Mouse (Mus musculus) frontal cortex, postnatal 14 days (tissue): Measurements from ENCODE around the gene Cdkn1a.
"Not testable (repeated sequence)": the region's sequence is repeated elsewhere in the genome, so short reads cannot be mapped to it uniquely, and the experiment has no call there.

Source experiments
- DNase-seq, 2 experiments: peaks; one replicate each; pipeline ENCODE4 v3.0.0; 2022; ENCODE audit warnings: low spot score in 2 of 2

Cdkn1a gene

DNA sequence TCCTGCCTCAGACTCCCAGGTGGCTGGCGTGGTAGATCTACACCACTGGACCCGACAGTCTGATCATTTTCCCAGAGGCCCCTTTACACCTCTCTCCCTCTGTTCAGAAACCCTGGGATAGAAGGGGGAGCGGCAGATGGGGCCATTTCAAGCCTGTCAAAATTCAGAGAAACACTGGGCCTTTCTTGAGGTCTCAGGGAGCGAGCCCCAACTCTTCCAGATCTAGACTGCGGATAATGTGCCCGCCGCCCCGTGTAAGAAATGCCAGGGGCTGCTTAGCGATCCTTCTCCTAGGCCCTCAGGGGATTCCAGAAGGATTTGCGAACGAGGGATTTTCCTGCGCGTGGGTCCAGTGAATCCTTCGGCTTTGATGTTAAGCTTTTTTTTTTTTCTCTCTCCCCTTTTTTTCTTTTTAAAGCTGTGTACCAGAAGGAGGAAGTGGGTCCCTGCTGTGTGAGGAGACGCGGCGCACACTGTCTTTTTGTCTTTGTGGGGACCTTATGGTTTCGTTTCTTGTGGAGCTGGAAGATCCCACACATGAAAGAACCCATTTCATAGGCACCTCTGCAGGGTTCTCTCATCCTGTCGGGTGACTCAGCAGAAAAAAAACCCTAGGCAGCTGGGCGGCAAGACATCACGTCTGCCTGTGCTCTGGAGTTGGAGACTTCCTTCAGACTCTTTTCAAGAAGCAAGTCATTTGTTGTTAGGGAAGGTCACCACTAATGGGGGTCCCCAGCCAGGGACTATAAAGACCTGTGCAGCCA lies 9.0 kb upstream of the Cdkn1a start:
- no peak for DNase-seq

DNA sequence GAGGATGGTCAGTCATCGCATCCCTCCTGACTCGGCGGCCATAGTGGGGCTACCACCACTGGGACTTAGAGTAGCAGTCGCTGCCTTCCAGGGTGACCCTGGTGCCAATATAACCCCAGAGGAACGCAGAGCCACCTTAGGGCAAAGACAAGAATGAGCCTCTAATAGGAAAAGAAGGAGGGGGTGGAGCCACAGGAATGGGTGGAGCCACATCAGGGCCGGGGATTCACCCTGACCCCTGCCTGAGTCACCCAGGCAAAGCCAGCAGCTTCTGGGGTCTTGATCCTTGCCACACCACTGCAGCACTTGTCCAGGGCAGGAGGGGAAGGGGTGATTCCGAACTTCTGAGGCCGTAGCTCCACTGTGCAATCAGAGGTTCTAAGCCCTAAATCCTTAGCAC lies 7.2 kb upstream of the Cdkn1a start:
- DNase-seq: no peak

DNA sequence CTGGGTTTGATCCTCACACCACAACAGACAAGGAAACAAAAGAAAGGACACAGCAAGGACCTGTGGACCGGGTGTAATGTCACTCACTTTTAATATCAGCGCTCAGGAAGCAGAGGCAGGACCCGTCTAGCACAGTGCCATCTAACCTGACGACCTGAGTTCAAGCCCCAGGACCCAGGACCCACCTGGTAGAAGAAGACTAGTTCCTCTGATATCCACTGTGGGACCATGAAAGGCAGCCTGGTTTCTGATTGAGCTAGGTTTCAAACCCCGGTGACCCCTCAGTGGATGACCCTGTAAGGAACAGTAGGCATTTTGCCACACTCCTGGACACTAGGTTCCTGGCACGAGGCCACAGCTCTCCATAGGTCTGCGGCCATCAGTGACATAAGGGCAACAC lies 6.1 kb upstream of the Cdkn1a start:
- DNase-seq: peak; percentile 2 to 3

DNA sequence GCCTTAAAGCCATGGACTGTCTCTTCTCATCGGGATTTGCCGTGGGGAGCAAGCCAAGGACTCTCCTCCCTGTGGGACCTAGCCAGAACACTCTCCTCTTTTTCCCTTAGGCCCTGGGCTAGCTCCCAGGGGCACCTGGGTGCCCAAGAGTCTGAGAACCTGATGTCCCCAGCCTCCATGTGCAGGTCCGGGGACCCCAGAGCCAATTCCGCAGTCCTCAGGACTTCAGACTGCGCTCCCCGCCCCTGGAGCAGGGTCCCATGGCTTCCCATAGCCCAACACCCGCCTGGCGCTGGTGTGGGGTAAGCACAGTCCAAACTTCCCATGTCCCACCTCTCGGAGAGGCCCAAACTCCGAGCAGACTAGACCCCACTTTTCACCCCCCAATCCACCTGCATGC lies 5.5 kb upstream of the Cdkn1a start:
- DNase-seq: no peak

DNA sequence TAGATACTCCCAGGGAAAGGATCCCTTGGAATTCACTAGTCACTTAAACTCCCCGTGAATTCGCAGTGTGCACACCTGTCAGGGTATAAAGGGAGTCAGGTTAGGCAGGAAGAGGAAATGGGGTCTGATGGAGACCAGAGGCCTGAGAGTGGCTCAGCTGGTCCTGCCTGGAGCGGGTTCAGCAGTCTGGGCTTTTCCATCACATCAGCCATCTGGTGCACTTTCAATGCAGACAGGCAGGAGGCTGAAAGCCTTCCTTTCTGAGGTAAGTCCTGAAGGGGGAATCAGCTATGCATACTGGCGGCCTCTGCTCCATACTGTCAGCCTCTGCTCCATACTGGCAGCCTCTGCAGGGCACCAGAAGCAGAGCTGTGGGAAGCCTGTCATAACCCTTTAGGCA lies 3.9 kb upstream of the Cdkn1a start:
- peak; percentile 1 for DNase-seq

DNA sequence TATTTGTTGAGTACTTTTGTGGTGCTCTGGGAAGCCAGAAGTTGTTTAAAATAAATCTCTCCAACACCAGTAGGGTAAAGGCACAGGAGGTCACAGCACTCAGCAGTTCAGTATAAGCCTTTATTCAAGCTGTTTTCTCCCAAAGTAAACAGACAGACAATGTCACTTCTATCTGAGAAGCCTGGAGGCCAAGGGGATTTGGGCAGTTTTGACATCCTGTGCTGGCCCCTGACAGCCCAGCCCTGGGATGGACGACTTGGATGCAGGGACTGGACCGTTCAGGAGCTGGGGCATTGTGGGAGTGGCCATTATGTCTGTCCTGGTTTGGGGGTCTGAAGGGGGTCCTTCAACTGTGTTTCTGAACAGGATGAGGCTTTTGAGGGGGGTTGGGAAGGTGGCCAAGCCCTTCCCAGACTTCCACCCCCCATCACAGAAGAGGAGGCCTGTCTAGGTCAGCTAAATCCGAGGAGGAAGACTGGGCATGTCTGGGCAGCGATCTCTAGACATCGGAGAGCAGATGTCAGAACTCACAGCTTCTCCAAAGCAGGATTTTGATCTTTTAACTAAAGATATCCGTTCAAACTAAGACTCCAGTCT lies 670 bp downstream of the Cdkn1a start:
- peak in 1 of 2 experiments; percentile 3 for DNase-seq

DNA sequence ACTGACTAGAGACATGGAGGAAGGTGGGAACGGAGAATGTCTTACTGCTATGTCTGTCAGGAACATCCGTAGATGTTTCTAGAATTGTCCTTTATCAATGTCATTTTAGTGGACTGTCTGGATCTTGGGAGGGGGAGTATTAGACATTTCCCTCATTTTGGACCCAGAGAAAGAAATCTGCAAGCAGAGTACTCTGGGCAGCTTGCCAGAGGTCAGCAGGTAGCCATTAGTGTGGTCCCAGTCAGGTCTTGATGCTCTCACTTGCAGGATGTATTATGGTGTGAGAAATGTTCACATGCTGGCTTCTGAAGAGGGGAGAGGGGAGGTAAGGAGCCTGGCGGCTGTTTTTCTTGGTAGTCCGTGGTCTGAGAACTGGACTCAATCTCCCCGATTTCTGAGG lies 1.7 kb downstream of the Cdkn1a start:
- no peak for DNase-seq

DNA sequence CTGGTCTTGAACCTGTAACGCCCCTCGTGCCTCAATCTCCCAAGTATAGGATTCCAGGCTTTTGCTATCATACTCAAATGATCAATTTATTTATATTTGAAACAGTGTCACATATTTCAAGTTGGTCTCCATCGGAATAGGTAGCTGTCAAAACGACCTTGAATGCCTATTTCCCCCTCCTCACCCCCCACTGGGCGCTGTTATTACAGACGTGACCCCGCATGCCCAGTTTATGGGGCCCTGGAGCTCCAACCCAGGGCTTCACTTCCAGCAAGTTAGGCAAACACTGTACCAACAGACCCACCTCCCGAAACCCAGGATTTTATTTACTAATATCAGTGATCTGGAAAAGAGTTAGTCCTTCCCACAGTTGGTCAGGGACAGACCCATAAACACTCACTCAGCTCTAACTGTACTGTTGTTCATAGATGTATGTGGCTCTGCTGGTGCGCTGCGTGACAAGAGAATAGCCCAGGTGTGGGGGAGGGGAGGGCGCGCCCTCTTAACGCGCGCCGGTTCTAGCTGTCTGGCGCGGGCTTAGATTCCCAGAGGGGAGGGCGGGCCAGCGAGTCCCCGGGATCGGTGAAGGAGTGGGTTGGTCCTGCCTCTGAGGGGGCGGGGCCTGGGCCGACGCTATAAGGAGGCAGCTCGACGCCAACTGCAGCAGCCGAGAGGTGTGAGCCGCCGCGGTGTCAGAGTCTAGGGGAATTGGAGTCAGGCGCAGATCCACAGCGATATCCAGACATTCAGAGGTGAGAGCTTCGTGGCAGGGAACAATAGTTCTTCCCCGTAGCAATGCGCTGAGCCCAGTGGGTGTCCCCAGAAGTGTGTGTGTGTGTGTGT lies 2.6 kb downstream of the Cdkn1a start:
- DNase-seq: peak; percentile 73

DNA sequence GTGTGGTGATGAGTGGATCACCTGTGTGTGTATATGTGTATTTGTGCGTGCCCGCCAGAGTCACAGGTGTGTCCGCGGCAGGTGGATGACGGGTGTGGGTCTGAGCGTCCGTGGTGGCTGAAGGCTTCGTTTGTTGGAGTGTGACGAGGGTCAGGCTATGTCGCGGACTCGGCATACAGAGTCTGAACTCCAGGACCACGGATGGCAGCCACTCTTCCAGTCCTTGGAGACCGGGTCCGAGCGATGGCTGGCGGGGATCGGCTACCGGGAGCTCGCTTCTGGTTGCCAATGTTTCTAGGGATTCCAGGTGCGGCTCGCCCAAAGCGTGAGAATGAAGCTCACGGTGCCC lies 3.2 kb downstream of the Cdkn1a start:
- DNase-seq: no peak

DNA sequence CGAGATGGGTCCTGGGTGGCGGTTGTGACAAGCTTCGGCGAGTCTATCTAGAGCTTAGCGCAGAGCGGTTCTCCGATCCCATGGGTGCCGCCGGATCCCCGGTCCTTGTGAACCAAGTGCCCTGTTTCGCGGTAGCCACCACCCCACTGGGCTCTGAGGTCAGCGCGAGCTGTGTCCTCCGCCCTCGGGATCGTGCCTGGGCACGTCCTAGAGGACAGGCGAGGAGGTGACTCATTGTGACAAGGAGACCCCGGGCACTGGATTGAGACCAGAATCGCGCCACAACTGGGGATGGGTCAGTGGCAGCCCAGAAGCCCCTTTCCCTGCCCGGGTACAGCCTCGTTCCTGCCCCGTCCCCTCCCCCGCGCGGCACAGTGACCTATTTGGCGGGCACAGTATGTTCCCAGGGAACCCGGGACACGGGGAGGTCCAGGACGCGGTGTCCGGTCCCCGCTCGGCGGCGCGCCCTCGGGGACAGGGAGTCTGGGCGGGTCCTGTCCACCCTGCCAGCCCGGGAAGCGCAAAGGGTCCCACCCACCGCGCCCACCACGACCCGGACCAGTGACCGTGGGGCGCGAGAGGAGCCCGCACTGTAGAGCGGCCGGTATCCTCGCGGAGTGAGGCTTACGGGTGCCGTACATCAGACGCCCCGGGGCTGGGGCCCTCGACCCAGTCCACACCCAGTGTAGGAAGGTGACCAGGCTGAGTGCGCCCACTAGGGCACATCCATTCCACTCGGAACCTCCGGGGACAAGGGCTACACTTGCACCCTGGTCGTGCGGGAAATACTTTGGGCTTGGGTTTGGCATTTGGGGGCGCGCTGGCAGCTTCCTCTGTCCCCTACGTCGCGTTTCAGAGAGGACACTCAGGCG lies 3.8 kb downstream of the Cdkn1a start:
- DNase-seq: peak; percentile 45 to 49

DNA sequence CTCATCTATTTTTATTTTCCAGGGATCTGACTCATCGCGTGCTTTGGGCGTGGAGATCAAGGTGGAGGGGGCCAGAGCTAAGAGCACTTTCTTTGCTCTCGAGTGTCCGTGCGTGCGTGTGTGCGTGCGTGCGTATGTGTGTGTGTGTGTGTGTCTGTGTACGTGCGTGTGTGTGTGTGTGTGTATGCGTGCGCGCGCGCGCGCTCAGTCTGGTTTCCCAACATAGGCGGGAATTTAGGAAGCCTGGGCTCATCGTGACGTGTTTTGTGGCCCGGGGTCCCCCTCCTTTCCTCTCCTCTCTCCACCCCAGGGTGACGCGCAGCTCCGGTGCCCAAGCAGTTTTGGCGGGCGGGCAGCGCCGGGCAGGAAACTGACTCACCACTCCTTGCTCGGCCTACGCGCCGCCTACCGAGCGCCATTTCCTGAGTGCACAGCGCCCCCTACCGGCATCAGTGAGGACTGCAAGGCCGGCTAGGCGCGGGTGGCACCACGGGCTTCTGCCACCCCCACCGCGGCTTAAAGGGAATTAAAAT lies 4.5 kb downstream of the Cdkn1a start:
- peak; percentile 94 to 95 for DNase-seq

DNA sequence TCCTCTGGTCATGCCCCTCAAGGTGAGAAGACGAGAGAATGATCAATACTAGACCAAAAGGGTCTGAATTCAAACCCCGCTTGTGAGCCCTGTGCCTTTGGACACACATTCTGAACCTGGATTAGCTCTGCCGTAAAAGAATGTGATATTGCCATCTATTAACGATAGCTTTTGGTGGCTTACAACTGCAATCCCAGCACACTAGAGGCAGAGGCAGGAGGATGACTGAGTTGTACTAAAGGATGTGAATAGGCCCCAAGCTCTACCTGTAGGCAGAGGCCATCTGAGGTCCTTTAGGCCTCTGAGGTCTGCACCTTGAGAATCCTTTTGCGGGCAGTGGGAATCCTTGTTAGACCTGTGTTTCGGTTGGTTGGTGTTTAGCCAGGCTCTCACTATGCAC lies 5.5 kb downstream of the Cdkn1a start:
- no peak for DNase-seq

DNA sequence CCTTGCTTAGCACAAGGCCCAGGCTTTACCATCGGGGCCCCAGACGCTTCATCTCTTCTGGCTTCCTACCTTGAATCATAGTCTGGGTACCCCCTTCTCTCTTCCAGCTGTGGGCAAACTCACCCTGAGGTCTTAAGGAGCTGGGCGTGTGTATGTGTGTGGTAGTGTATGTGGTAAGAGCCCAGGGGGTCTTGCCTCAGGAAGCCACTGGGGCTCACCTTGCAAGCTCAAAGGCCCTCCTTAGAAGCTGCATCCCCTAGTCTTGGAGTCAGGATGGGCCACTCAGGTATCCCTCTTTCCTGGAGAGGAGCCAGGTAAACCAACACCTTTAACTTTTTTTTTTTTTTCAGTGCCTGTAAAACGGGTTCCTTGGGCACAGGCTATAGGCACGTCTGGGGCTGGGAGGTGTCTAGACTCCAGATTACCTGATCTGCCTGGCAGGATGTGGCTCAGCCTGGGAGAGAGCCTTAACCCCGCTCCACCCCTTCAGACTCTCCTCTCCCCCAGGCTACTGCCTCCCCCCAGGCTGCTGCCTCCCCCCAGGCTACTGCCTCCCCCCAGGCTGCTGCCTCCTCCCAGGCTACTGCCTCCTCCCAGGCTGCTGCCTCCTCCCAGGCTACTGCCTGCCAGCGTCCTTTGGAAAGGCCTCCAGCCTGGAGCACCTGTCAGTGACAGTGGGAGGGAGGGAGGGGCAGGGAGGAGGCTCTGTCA lies 6.2 kb downstream of the Cdkn1a start:
- peak in 1 of 2 experiments; percentile 3 for DNase-seq

DNA sequence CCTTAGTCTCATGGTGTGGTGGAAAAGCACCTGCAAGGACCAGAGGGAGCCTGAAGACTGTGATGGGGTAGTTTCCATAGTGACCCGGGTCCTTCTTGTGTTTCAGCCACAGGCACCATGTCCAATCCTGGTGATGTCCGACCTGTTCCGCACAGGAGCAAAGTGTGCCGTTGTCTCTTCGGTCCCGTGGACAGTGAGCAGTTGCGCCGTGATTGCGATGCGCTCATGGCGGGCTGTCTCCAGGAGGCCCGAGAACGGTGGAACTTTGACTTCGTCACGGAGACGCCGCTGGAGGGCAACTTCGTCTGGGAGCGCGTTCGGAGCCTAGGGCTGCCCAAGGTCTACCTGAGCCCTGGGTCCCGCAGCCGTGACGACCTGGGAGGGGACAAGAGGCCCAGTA lies 7.5 kb downstream of the Cdkn1a start:
- DNase-seq: no peak

DNA sequence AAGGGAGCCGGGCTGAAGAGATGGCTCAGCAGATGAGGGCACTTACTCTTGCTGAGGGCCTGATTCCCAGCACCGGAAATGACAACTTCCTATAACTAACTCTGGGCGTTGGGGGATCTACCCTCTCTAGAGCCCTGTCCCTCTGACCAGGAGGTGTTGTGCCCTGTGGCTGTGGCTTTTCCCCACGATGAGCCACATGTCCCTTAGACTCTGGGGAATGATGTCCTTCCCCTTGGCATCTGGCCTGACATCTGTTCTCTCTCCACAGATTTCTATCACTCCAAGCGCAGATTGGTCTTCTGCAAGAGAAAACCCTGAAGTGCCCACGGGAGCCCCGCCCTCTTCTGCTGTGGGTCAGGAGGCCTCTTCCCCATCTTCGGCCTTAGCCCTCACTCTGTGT lies 8.3 kb downstream of the Cdkn1a start:
- peak in 1 of 2 experiments; percentile 1 for DNase-seq

DNA sequence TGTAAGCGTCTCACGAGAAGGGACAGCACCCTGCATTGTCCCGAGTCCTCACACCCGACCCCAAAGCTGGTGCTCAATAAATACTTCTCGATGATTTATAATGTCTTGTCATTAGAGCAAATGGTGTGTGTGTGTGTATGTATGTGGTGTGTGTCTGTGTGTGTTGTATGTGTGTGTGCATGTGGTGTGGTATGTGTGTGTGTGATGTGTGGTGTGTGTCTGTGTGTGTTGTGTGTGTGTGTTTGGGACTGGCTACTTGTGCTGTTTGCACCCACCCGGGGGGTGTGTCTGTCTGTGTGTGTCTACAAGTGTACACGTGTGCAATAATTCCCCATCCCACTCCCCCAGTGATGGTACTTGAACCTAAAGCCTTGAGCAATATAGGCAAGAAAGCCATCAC lies 9.9 kb downstream of the Cdkn1a start:
- DNase-seq: no peak

DNA sequence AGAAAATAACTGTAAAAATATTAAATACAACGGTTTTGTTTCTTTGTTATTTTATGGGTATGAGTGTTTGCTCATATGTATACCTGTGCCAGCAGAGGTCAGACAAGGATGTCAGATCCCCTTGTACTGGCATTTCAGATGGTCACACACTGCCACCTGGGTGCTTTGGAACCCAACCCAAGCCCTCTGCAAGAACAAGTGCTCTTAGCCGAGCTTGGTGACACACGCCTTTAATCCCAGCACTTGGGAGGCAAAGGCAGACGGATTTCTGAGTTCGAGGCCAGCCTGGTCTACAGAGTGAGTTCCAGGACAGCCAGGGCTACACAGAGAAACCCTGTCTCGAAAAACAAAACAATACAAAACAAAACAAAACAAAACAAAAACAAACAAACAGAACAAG lies 19.6 kb downstream of the Cdkn1a start:
- not testable (repeated sequence) for DNase-seq

DNA sequence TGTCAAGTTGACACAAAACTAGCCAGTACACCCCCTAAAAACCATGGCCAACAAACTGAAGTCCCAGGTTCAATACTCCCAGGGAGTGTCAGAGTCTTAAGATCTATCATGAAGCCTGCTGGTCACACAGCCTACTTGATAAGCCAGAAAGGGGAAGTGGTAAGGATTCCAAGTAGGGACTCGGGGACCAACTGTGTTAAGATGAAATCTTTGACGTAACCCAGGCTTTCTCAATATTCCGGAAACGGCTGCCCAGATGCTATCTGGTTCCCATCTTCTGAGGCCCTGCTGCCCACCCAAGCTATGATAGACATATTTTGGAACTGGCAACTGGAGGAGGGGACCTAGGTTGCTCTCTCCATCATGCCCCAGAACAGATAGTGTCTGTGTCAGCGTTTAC lies 20.6 kb downstream of the Cdkn1a start:
- no peak for DNase-seq

DNA sequence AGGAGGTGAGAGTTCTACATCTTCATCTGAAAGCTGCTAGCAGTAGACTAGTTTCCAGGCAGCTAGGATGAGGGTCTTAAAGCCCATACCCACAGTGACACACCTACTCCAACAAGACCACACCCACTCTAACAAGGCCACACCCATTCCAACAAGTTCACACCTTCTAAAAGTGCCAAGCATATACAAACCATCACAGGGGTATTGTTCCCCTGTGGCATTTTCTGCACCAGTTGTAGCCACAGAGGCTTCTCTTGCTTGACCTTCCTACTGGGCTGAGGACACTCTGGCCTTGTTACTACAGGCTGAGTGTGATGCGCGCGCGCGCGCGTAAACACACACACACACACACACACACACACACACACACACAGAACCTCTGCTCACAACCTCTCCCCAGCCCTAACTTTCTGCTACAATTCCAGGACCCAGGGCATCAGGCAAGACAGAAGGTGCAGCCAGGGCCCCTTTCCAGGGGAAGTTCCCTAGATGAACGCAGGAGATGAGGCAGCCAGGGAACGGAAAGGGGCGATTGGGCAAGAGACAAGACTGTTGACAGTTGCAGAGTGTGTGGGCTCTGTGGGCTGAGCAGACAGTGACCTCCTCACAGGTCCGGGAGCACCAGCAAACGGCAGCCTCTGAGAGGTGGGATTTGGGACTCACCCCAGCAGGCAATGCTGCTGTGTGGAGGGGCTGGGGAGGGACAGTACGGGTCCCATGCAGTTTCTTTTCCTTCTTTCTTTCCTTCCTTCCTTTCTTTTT lies 23.0 kb downstream of the Cdkn1a start, which contains the start of gene Rab44:
Rab44 (plus strand) TSS at position 555 of the 762 bp plus-strand sequence.
- no peak for DNase-seq

DNA sequence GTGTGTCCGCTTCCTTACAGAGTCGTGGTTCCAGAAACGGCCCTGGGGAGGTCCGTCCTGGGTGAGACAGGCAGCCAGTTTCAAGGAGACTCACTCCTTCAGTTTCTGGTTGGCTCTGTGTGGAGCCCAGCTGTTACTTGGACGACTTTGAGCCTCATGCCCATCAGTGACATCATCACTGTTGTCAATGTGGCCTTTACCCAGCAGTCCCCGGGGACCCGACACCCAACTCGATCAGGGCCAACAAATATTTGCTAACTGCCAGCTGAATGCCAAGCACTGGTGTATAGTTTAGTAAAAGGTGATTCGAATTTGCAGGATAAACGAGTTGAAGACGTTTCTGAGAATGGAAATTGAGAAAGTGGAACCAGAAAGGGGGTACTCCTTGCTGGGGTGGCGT lies 25.2 kb downstream of the Cdkn1a start:
- DNase-seq: no peak
